Mouse (Mus musculus) C2C12 (cell line): ENCODE measurements around the gene Vkorc1l1. TPM values are rescaled to one million over a fixed set of nuclear protein-coding genes. Genes with fewer than 3 reads are reported as not detected.
A peak's percentile ranks its signal among the peaks of the same experiment; 100 is the strongest.

Experiments
- H3K27me3 ChIP-seq: one replicate; pipeline ENCODE4 v1.6.1; 2011; ENCODE audit not compliant: control insufficient read depth, insufficient read depth, insufficient read length
- H3K36me3 ChIP-seq: one replicate; pipeline ENCODE4 v1.6.1; 2011; ENCODE audit not compliant: control insufficient read depth, insufficient read depth
- H3K4me3 ChIP-seq: one replicate; pipeline ENCODE4 v1.5.1; 2011; ENCODE audit warnings: mild to moderate bottlenecking, control low read depth; ENCODE audit not compliant: poor library complexity, insufficient read depth, severe bottlenecking
- H3K79me2 ChIP-seq: one replicate; pipeline ENCODE4 v1.6.1; 2011; ENCODE audit not compliant: control insufficient read depth, insufficient read depth
- H3K79me3 ChIP-seq: one replicate; pipeline ENCODE4 v1.6.1; 2011; ENCODE audit warnings: low read depth, control low read depth
- H3ac ChIP-seq: one replicate; pipeline ENCODE3; 2011; ENCODE audit warnings: low read depth; ENCODE audit not compliant: control insufficient read depth, insufficient read length
- CEBPB ChIP-seq: IDR thresholded peaks from one replicate; pipeline ENCODE4 v1.6.1; 2011; ENCODE audit warnings: low read depth, mild to moderate bottlenecking, control low read depth, moderate library complexity
- CTCF ChIP-seq: IDR thresholded peaks from one replicate; pipeline ENCODE4 v1.5.1; 2011; ENCODE audit not compliant: control insufficient read depth, insufficient read depth, insufficient read length
- FOSL1 ChIP-seq: IDR thresholded peaks from one replicate; pipeline ENCODE4 v1.8.0; 2011; ENCODE audit warnings: mild to moderate bottlenecking, low read length; ENCODE audit not compliant: poor library complexity, insufficient read depth, severe bottlenecking
- MAX ChIP-seq: IDR thresholded peaks from one replicate; pipeline ENCODE4 v1.6.1; 2011; ENCODE audit warnings: mild to moderate bottlenecking, control low read depth
- MYOD1 ChIP-seq: IDR thresholded peaks from one replicate; pipeline ENCODE4 v1.6.1; 2011; ENCODE audit warnings: low read depth; ENCODE audit not compliant: control insufficient read depth, insufficient read length
- MYOG ChIP-seq: IDR thresholded peaks from one replicate; pipeline ENCODE4 v1.6.1; 2011; ENCODE audit not compliant: control insufficient read depth, insufficient read length; ENCODE audit errors: extremely low read depth
- USF1 ChIP-seq: IDR thresholded peaks from one replicate; pipeline ENCODE4 v1.6.1; 2011; ENCODE audit warnings: low read depth, mild to moderate bottlenecking, control low read depth, moderate library complexity
- polyA plus RNA-seq: library from polyadenylated mRNA; unstranded; fragments of >200 nt; fragmentation: generic; extraction: Trizol; gene quantifications from one replicate; pipeline ENCODE4 v1.2.1, GENCODE M21; 2012; ENCODE audit warnings: missing spikeins

Vkorc1l1 gene
- polyA plus RNA-seq, 1 experiment: 16.5 TPM

DNA sequence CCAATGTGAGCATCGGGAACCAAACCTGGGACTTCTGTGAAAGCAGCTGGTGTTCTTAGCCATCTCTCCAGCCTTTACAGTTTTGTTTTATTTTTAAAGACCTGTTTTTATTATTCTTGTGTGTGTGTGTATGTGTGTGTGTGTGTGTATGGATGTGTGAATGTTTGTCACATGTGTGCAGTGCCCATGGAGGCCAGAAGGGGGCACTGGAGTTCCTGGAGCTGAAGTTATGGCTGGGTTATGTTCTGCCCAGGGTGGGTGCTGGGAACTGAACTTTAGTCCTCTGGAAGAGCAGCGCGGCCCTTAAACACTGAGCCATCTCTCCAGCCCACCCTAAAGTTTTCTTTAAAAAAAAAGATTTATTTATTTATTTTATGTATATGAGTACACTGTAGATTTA, 73.3 kb downstream of the Vkorc1l1 start:
- no peaks in the 10 kb centered on the region for H3K79me3 ChIP-seq
- H3K27me3 ChIP-seq: no peaks in the 10 kb centered on the region
- H3K79me2 ChIP-seq: no peaks in the 10 kb centered on the region
- no peaks in the 10 kb centered on the region for H3K36me3 ChIP-seq
- TF ChIP-seq MAX (no peak), MYOD1 (no peak), CTCF (no peak), FOSL1 (no peak), MYOG (no peak), USF1 (no peak), CEBPB (no peak)
- no peak overlapping the region for H3ac ChIP-seq
- no peak overlapping the region for H3K4me3 ChIP-seq

DNA sequence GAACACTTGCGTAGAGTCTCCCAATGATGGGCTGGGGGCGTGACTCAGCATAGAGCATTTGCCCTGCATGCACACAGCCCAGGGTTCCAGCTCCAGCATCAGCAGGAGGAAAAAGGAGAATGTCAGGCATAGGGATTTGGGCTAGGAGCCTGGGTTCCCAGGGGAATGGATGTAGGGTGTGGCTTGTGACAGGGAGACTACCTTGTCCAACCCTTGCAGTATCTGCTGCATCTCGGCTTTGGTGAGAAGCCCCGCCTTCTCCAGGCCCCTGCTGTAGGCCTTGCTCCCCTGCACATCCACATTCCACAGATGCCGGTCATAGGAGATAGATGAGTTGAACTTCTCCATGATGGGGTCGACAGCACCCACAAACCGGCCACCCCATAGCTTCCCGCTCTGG, 77.7 kb downstream of the Vkorc1l1 start:
- TF ChIP-seq CTCF: no peak
- TF ChIP-seq USF1: no peak
- TF ChIP-seq MAX: no peak
- TF ChIP-seq FOSL1: no peak
- no peak for TF ChIP-seq CEBPB
- no peak for TF ChIP-seq MYOG
- no peak for TF ChIP-seq MYOD1
- H3ac ChIP-seq: no peak overlapping the region
- no peaks in the 10 kb centered on the region for H3K79me3 ChIP-seq
- no peaks in the 10 kb centered on the region for H3K36me3 ChIP-seq
- H3K27me3 ChIP-seq: no peaks in the 10 kb centered on the region
- no peak overlapping the region for H3K4me3 ChIP-seq
- no peaks in the 10 kb centered on the region for H3K79me2 ChIP-seq

GRCm38 (mm10) chr5:130021361-130021966, 79.7 kb downstream of the Vkorc1l1 start:
- no peak for TF ChIP-seq USF1
- no peak for TF ChIP-seq MAX
- TF ChIP-seq MYOD1: no peak
- no peak for TF ChIP-seq CEBPB
- no peak for TF ChIP-seq FOSL1
- TF ChIP-seq MYOG: no peak
- TF ChIP-seq CTCF: no peak
- Histone ChIP-seq H3K79me3 (no peaks in the 10 kb centered on the region), H3ac (no peak overlapping the region), H3K4me3 (no peak overlapping the region), H3K79me2 (no peaks in the 10 kb centered on the region), H3K27me3 (no peaks in the 10 kb centered on the region), H3K36me3 (no peaks in the 10 kb centered on the region)

GRCm38 (mm10) chr5:130022366-130022765, 80.6 kb downstream of the Vkorc1l1 start:
- TF ChIP-seq CTCF (no peak), MYOG (no peak), USF1 (no peak), MYOD1 (no peak), CEBPB (no peak), MAX (no peak), FOSL1 (no peak)
- Histone ChIP-seq H3K36me3 (no peaks in the 10 kb centered on the region), H3K4me3 (no peak overlapping the region), H3K79me3 (no peaks in the 10 kb centered on the region), H3K27me3 (no peaks in the 10 kb centered on the region), H3K79me2 (no peaks in the 10 kb centered on the region), H3ac (no peak overlapping the region)

- H3K79me3 ChIP-seq: no peaks in the 10 kb centered on the region
- H3ac ChIP-seq: no peak overlapping the region
- H3K36me3 ChIP-seq: no peaks in the 10 kb centered on the region
- peak overlapping the region; percentile 49 for H3K4me3 ChIP-seq
- no peaks in the 10 kb centered on the region for H3K79me2 ChIP-seq
- H3K27me3 ChIP-seq: no peaks in the 10 kb centered on the region
- TF ChIP-seq FOSL1 (no peak), USF1 (no peak), CTCF (no peak), MYOD1 (no peak), MAX (no peak), CEBPB (no peak), MYOG (no peak)
These were observed 81.4 kb downstream of the Vkorc1l1 start for GRCm38 (mm10) chr5:130023067-130023766.
